Mouse (Mus musculus) bone marrow macrophage, adult 2 months (primary cell): ENCODE results near the gene Gbp8. TPM values are rescaled to one million over a fixed set of nuclear protein-coding genes. Genes with fewer than 3 reads are reported as not detected.
"Not testable (repeated sequence)": the region's sequence is repeated elsewhere in the genome, so short reads cannot be mapped to it uniquely, and the experiment has no call there.

Source experiments
- H3K27ac ChIP-seq: 2 replicates; pipeline ENCODE4 v1.5.1; 2012; ENCODE audit warnings: low read depth, low read length; ENCODE audit not compliant: insufficient read depth
- H3K4me1 ChIP-seq: 2 replicates; pipeline ENCODE4 v1.6.1; 2012; ENCODE audit warnings: low read length; ENCODE audit not compliant: control insufficient read depth, insufficient read depth
- H3K4me3 ChIP-seq: 2 replicates; pipeline ENCODE4 v1.5.1; 2012; ENCODE audit warnings: mild to moderate bottlenecking, low read length, moderate library complexity; ENCODE audit not compliant: insufficient read depth
- CTCF ChIP-seq: IDR thresholded peaks from 2 replicates; pipeline ENCODE4 v1.5.1; 2012; ENCODE audit warnings: low read depth, mild to moderate bottlenecking, low read length, moderate library complexity
- POLR2A ChIP-seq: IDR thresholded peaks from 2 replicates; pipeline ENCODE4 v1.6.1; 2012; ENCODE audit warnings: mild to moderate bottlenecking, low read depth, low read length, borderline replicate concordance
- polyA plus RNA-seq: library from polyadenylated mRNA; stranded (reverse); fragments of >200 nt; gene quantifications from 2 replicates; pipeline ENCODE4 v1.2.4, GENCODE M21; 2012; ENCODE audit not compliant: missing spikeins, insufficient read depth, insufficient read length

The Gbp8 gene
- 2.1 and 4.1 TPM in 2 replicates for polyA plus RNA-seq

- H3K4me3 ChIP-seq, H3K27ac ChIP-seq, H3K4me1 ChIP-seq: not testable (repeated sequence)
Measured at GRCm38 (mm10) chr5:105139409-105140088, at the start of gene Gbp8, which contains the start of the genes Gbp9 and Gbp4. TSS of gene Gbp8 (minus strand) at chr5:105139540. TSS of gene Gbp9 (minus strand) at chr5:105139539. TSS of gene Gbp4 (minus strand) at chr5:105139586.

- TF ChIP-seq POLR2A: no peak
- TF ChIP-seq CTCF: no peak
- Histone ChIP-seq H3K4me1 (no peaks in the 10 kb centered on the region), H3K4me3 (no peak overlapping the region), H3K27ac (no peak overlapping the region)
Measured at GRCm38 (mm10) chr5:105181446-105181845, 42.1 kb upstream of the Gbp8 start.

GRCm38 (mm10) chr5:105156582-105156981 is 17.2 kb upstream of the Gbp8 start:
- no peak overlapping the region for H3K4me3 ChIP-seq
- H3K4me1 ChIP-seq: no peaks in the 10 kb centered on the region
- H3K27ac ChIP-seq: no peak overlapping the region
- TF ChIP-seq CTCF: no peak
- TF ChIP-seq POLR2A: no peak

GRCm38 (mm10) chr5:105154049-105154448 is 14.7 kb upstream of the Gbp8 start:
- Histone ChIP-seq H3K27ac (no peak overlapping the region), H3K4me3 (no peak overlapping the region), H3K4me1 (no peaks in the 10 kb centered on the region)
- TF ChIP-seq CTCF: no peak
- no peak for TF ChIP-seq POLR2A

- H3K4me1 ChIP-seq, H3K27ac ChIP-seq, H3K4me3 ChIP-seq: not testable (repeated sequence)
Measured at GRCm38 (mm10) chr5:105148062-105148461, 8.7 kb upstream of the Gbp8 start.

- Histone ChIP-seq H3K4me1 (peaks cover 5% of the 10 kb centered on the region), H3K4me3 (no peak overlapping the region), H3K27ac (no peak overlapping the region)
- TF ChIP-seq CTCF: no peak
- TF ChIP-seq POLR2A: no peak
Measured at GRCm38 (mm10) chr5:105146447-105146846, 7.1 kb upstream of the Gbp8 start.

- not testable (repeated sequence) for H3K27ac ChIP-seq, H3K4me1 ChIP-seq, H3K4me3 ChIP-seq
Measured at GRCm38 (mm10) chr5:105145731-105146130, 6.4 kb upstream of the Gbp8 start.

GRCm38 (mm10) chr5:105140089-105140810 is 910 bp upstream of the Gbp8 start:
- H3K4me3 ChIP-seq, H3K27ac ChIP-seq: not testable (repeated sequence)
- peaks cover 11% of the 10 kb centered on the region; the same call in 1 of the 2 replicates for H3K4me1 ChIP-seq

- H3K4me1 ChIP-seq: peaks cover 9% of the 10 kb centered on the region; the same call in 1 of the 2 replicates
- H3K4me3 ChIP-seq: no peak overlapping the region
- no peak for TF ChIP-seq POLR2A
- TF ChIP-seq CTCF: no peak
- no peak overlapping the region for H3K27ac ChIP-seq
Measured at GRCm38 (mm10) chr5:105138906-105139305, 434 bp downstream of the Gbp8 start.

- H3K4me3 ChIP-seq, H3K4me1 ChIP-seq, H3K27ac ChIP-seq: not testable (repeated sequence)
Measured at GRCm38 (mm10) chr5:105136706-105137304, 2.5 kb downstream of the Gbp8 start.

GRCm38 (mm10) chr5:105121731-105122130 is 17.6 kb downstream of the Gbp8 start:
- not testable (repeated sequence) for H3K27ac ChIP-seq, H3K4me3 ChIP-seq, H3K4me1 ChIP-seq
